Mouse (Mus musculus) adrenal gland, postnatal 36 days (tissue): ENCODE data around the gene Mex3d. TPM values are rescaled to one million over a fixed set of nuclear protein-coding genes. Genes with fewer than 3 reads are reported as not detected.

ENCODE experiments used
- DNase-seq, 2 experiments: peaks; one replicate each; pipeline ENCODE4 v3.0.0; 2021; ENCODE audit warnings: mixed read lengths in 1 of 2
- microRNA-seq: library from miRNA; unstranded; fragments of <30 nt; microRNA quantifications from one replicate; pipeline ENCODE4 v1.2.0, GENCODE M21; 2021
- total RNA-seq, 2 experiments: library from RNA; stranded (reverse); gene quantifications; 2 replicates each; pipeline ENCODE4 v1.2.3; 2021

The Mex3d gene
- total RNA-seq, 2 experiments from 2014 or later: 22.4 to 29.9 TPM

GRCm38 (mm10) chr10:80330888-80331287 is 56.6 kb downstream of the Mex3d start:
- DNase-seq: no peak

Small RNA genes lying within 50 kb of the gene (microRNA-seq; reads per million reads assigned to microRNA genes)
- not detected for gene Gm22721

Other genes with a start within 250 kb of the Mex3d start
- gene Atp5d, start 249.0 kb downstream of the Mex3d start, total RNA-seq: 100 to 1,000 TPM; 561 to 735 TPM
- 100 to 1,000 TPM in 1 of 2 experiments, 10 to 100 TPM in 1; 57.5 to 205 TPM for gene Cbarp, start 246.8 kb downstream of the Mex3d start, total RNA-seq
- gene Midn, start 239.4 kb downstream of the Mex3d start, total RNA-seq: 100 to 1,000 TPM; 104 to 188 TPM
- 100 to 1,000 TPM in 1 of 2 experiments, 10 to 100 TPM in 1; 35.0 to 104 TPM for gene Cirbp, start 221.7 kb downstream of the Mex3d start, total RNA-seq
- gene 1600002K03Rik, start 214.7 kb downstream of the Mex3d start, total RNA-seq: 10 to 100 TPM; 16.8 to 19.1 TPM
- 1 to 10 TPM; 2.4 to 3.2 TPM for gene Efna2, start 208.2 kb downstream of the Mex3d start, total RNA-seq
- gene Mum1, start 161.2 kb downstream of the Mex3d start, total RNA-seq: 10 to 100 TPM; 20.4 to 21.2 TPM
- 100 to 1,000 TPM; 266 to 279 TPM for gene Ndufs7, start 138.5 kb downstream of the Mex3d start, total RNA-seq
- gene Gamt, start 126.6 kb downstream of the Mex3d start, total RNA-seq: 100 to 1,000 TPM; 195 to 311 TPM
- 10 to 100 TPM; 82.1 to 90.4 TPM for gene Dazap1, start 126.2 kb downstream of the Mex3d start, total RNA-seq
- gene Rps15, start 95.2 kb downstream of the Mex3d start, total RNA-seq: 1,000 to 10,000 TPM; 1,173 to 1,236 TPM
- gene Apc2, start 91.7 kb downstream of the Mex3d start, total RNA-seq: 1 to 10 TPM in 1 of 2 experiments, under 1 TPM in 1; 0.70 to 1.5 TPM
- 10 to 100 TPM; 24.6 to 32.0 TPM for gene 2310011J03Rik, start 67.1 kb downstream of the Mex3d start, total RNA-seq
- gene Pcsk4, start 58.2 kb downstream of the Mex3d start, total RNA-seq: 1 to 10 TPM; 2.2 to 3.3 TPM
- 10 to 100 TPM; 11.0 to 13.7 TPM for gene Reep6, start 57.7 kb downstream of the Mex3d start, total RNA-seq
- 1 to 10 TPM; 7.3 to 7.7 TPM for gene Adamtsl5, start 39.2 kb downstream of the Mex3d start, total RNA-seq
- gene Plk5, start 31.2 kb downstream of the Mex3d start, total RNA-seq: under 1 TPM in 1 of 2 experiments, not detected in 1; 0.26 TPM
- 100 to 1,000 TPM; 140 to 148 TPM for gene Mbd3, start 11.9 kb upstream of the Mex3d start, total RNA-seq
- 100 to 1,000 TPM; 876 to 886 TPM for gene Uqcr11, start 19.2 kb upstream of the Mex3d start, total RNA-seq
- 10 to 100 TPM; 48.2 to 64.3 TPM for gene Tcf3, start 46.0 kb upstream of the Mex3d start, total RNA-seq
- not detected for gene Onecut3, start 107.2 kb upstream of the Mex3d start, total RNA-seq
- 1 to 10 TPM in 1 of 2 experiments, under 1 TPM in 1; 0.43 to 1.1 TPM for gene Atp8b3, start 151.5 kb upstream of the Mex3d start, total RNA-seq
- gene Rexo1, start 173.9 kb upstream of the Mex3d start, total RNA-seq: 10 to 100 TPM; 28.3 to 42.9 TPM
- gene Klf16, start 189.7 kb upstream of the Mex3d start, total RNA-seq: 10 to 100 TPM; 13.6 to 14.1 TPM
- 100 to 1,000 TPM; 103 to 107 TPM for gene Abhd17a, start 202.7 kb upstream of the Mex3d start, total RNA-seq
- 10 to 100 TPM; 64.3 to 64.6 TPM for gene Scamp4, start 215.2 kb upstream of the Mex3d start, total RNA-seq
- 1 to 10 TPM; 2.7 to 6.1 TPM for gene Adat3, start 215.2 kb upstream of the Mex3d start, total RNA-seq
- 1 to 10 TPM; 1.6 to 2.6 TPM for gene Gm49322, start 218.4 kb upstream of the Mex3d start, total RNA-seq
- gene Csnk1g2, start 235.2 kb upstream of the Mex3d start, total RNA-seq: 100 to 1,000 TPM; 129 to 135 TPM